Mouse (Mus musculus): ENCODE data around the gene Cpox. TPM values are rescaled to one million over a fixed set of nuclear protein-coding genes. Genes with fewer than 3 reads are reported as not detected.
A peak's percentile ranks its signal among the peaks of the same experiment; 100 is the strongest.

Gene Cpox
- polyA plus RNA-seq, 1 experiment from 2014 or later = 178 TPM

DNA sequence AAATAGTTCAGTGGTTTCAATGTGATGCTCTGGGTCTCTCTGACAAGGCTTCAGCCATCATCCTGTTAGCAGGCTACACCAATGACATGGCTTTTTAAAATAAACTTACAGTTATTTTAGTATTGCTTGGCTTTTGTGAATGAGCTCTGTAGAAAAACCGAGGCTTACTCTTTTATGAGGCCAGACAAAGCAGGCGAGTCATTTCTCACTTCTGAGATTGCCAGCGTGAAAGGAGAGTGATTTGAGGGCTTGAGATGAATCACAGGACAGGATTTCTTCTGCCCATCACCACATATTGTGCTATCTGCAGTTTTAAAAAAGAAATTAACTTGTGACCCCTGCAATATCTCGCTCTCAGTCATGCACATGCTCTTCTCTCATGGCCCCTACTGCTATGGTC lies 44.9 kb downstream of the Cpox start:
- no peak for TF ChIP-seq EP300 (IDR thresholded peaks at IDR 0.05; ENCODE audit: low read depth)
- no peak for TF ChIP-seq CTCF (IDR thresholded peaks at IDR 0.05; ENCODE audit: low read depth)
- WGBS (ENCODE audit: insufficient replicate concordance) = 68% methylated on average over 4 of the region's 4 CpGs
- H3K4me2 ChIP-seq (ENCODE audit: low read depth, low read length) = no peak overlapping the region
- ATAC-seq (no peak), DNase-seq (no peak)
- H3K27ac ChIP-seq (ENCODE audit: low read depth) = no peak overlapping the region
- no peaks in the 10 kb centered on the region for H3K4me1 ChIP-seq (ENCODE audit: insufficient read depth)
- no peaks in the 10 kb centered on the region for H3K36me3 ChIP-seq (replicated peaks; ENCODE audit: insufficient read depth, low read length)
- no peaks in the 10 kb centered on the region for H3K9me3 ChIP-seq (ENCODE audit: low read length)
- H3K4me3 ChIP-seq (ENCODE audit: low read depth, low read length) = no peak overlapping the region
- H3K27me3 ChIP-seq (ENCODE audit: insufficient read depth, low read length) = no peaks in the 10 kb centered on the region
- no peak overlapping the region for H3K9ac ChIP-seq (replicated peaks)

DNA sequence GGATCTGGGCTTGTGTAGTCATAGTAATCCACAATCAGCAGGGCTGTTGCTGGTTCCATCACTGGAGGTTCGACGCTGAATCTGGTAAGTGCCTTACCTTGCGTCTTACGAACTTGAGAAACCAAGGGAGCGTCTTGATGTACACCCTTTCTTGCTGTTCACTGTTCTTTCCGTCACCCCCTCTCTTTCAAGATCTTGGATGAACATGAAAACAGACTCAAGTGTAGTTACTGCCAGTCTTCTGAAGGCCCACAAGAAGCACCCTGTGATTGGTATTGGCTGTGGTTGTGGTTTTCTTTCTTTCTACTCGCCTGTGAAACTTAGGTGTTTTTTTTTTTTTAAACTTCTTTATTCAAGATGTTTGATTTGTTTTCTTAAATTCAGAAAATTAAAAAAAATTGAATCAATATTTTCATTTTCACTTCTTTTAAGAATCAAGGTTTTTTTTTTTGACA lies 48.6 kb downstream of the Cpox start, which contains the start of gene Gpr15:
Gene Gpr15 (minus strand): TSS at position 405 of the 455 bp plus-strand sequence.
- WGBS (ENCODE audit: insufficient replicate concordance) = 89% methylated on average over 7 of the region's 7 CpGs

DNA sequence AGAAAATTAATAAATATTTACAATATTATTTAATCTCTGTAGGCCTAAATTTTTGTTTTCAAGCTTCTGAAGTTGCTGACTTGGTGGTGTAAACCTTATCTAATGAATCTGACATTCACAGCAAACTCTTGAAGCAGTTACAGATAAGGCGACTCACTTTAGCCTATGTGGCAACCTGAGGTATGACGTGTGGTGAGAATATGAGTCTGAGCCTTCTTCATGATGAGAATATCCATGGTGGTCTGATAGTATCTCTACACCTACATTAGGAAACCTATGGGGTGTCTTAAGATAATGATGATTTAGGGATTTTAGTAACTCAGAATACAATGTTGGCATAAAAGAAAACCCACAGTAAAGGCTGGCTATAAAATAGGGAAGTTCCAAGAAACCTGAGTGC lies 52.2 kb downstream of the Cpox start:
- no peak overlapping the region for H3K27ac ChIP-seq (ENCODE audit: low read depth)
- TF ChIP-seq CTCF (IDR thresholded peaks at IDR 0.05; ENCODE audit: low read depth) = no peak
- TF ChIP-seq EP300 (IDR thresholded peaks at IDR 0.05; ENCODE audit: low read depth) = no peak
- DNase-seq = no peak
- no peak overlapping the region for H3K9ac ChIP-seq (replicated peaks)
- no peak for ATAC-seq
- H3K36me3 ChIP-seq (replicated peaks; ENCODE audit: insufficient read depth, low read length) = no peaks in the 10 kb centered on the region
- WGBS (ENCODE audit: insufficient replicate concordance) = 51% methylated on average over 2 of the region's 2 CpGs
- no peak overlapping the region for H3K4me3 ChIP-seq (ENCODE audit: low read depth, low read length)
- no peak overlapping the region for H3K4me2 ChIP-seq (ENCODE audit: low read depth, low read length)
- no peaks in the 10 kb centered on the region for H3K27me3 ChIP-seq (ENCODE audit: insufficient read depth, low read length)
- H3K4me1 ChIP-seq (ENCODE audit: insufficient read depth) = no peaks in the 10 kb centered on the region
- no peaks in the 10 kb centered on the region for H3K9me3 ChIP-seq (ENCODE audit: low read length)

More for the DNA sequence above, 48.6 kb downstream of the Cpox start, which contains the start of gene Gpr15:
- no peaks in the 10 kb centered on the region for H3K27me3 ChIP-seq (ENCODE audit: insufficient read depth, low read length)
- H3K36me3 ChIP-seq (replicated peaks; ENCODE audit: insufficient read depth, low read length) = no peaks in the 10 kb centered on the region
- H3K9ac ChIP-seq (replicated peaks) = no peak within 1 kb of the TSS
- no peaks in the 10 kb centered on the region for H3K4me1 ChIP-seq (ENCODE audit: insufficient read depth)
- H3K4me2 ChIP-seq (ENCODE audit: low read depth, low read length) = no peak within 1 kb of the TSS
- no peak for TF ChIP-seq EP300 (IDR thresholded peaks at IDR 0.05; ENCODE audit: low read depth)
- no peak for TF ChIP-seq CTCF (IDR thresholded peaks at IDR 0.05; ENCODE audit: low read depth)
- H3K4me3 ChIP-seq (ENCODE audit: low read depth, low read length) = no peak within 1 kb of the TSS
- DNase-seq = no peak
- H3K9me3 ChIP-seq (ENCODE audit: low read length) = no peaks in the 10 kb centered on the region
- ATAC-seq = no peak
- H3K27ac ChIP-seq (ENCODE audit: low read depth) = no peak within 1 kb of the TSS

GRCm38 (mm10) chr16:58726680-58727476 lies 56.8 kb downstream of the Cpox start:
- no peak for ATAC-seq
- peak overlapping the region; percentile 88; the same call in 1 of the 2 replicates for H3K4me3 ChIP-seq (ENCODE audit: low read depth, low read length)
- 0 out of 2 replicates have a peak, but pooled peaks cover 4% of the 10 kb centered on the region for H3K4me1 ChIP-seq (ENCODE audit: insufficient read depth)
- H3K9me3 ChIP-seq (ENCODE audit: low read length) = no peaks in the 10 kb centered on the region
- 67% methylated on average over 11 of the region's 11 CpGs for WGBS (ENCODE audit: insufficient replicate concordance)
- H3K27ac ChIP-seq (ENCODE audit: low read depth) = no peak overlapping the region
- H3K9ac ChIP-seq (replicated peaks) = no peak overlapping the region
- DNase-seq = no peak
- TF ChIP-seq CTCF (IDR thresholded peaks at IDR 0.05; ENCODE audit: low read depth) (no peak), EP300 (IDR thresholded peaks at IDR 0.05; ENCODE audit: low read depth) (no peak)
- no peaks in the 10 kb centered on the region for H3K27me3 ChIP-seq (ENCODE audit: insufficient read depth, low read length)
- H3K4me2 ChIP-seq (ENCODE audit: low read depth, low read length) = peak overlapping the region; percentile 94
- peaks cover 14% of the 10 kb centered on the region for H3K36me3 ChIP-seq (replicated peaks; ENCODE audit: insufficient read depth, low read length)

GRCm38 (mm10) chr16:58727477-58728131 lies 57.5 kb downstream of the Cpox start, which contains the start of gene Cldnd1:
TSS of gene Cldnd1 (plus strand) at chr16:58727910.
- DNase-seq = peak; percentile 95
- peak within 1 kb of the TSS; percentile 88 for H3K4me3 ChIP-seq (ENCODE audit: low read depth, low read length)
- H3K27me3 ChIP-seq (ENCODE audit: insufficient read depth, low read length) = no peaks in the 10 kb centered on the region
- peaks cover 20% of the 10 kb centered on the region for H3K36me3 ChIP-seq (replicated peaks; ENCODE audit: insufficient read depth, low read length)
- WGBS (ENCODE audit: insufficient replicate concordance) = 3% methylated on average over 25 of the region's 35 CpGs
- H3K9me3 ChIP-seq (ENCODE audit: low read length) = no peaks in the 10 kb centered on the region
- ATAC-seq = peak; percentile 100
- no peak for TF ChIP-seq CTCF (IDR thresholded peaks at IDR 0.05; ENCODE audit: low read depth)
- TF ChIP-seq EP300 (IDR thresholded peaks at IDR 0.05; ENCODE audit: low read depth) = no peak
- peak within 1 kb of the TSS; percentile 82 for H3K9ac ChIP-seq (replicated peaks)
- H3K27ac ChIP-seq (ENCODE audit: low read depth) = peak within 1 kb of the TSS; percentile 66
- 0 out of 2 replicates have a peak, but pooled peaks cover 4% of the 10 kb centered on the region for H3K4me1 ChIP-seq (ENCODE audit: insufficient read depth)
- peak within 1 kb of the TSS; percentile 94 for H3K4me2 ChIP-seq (ENCODE audit: low read depth, low read length)

DNA sequence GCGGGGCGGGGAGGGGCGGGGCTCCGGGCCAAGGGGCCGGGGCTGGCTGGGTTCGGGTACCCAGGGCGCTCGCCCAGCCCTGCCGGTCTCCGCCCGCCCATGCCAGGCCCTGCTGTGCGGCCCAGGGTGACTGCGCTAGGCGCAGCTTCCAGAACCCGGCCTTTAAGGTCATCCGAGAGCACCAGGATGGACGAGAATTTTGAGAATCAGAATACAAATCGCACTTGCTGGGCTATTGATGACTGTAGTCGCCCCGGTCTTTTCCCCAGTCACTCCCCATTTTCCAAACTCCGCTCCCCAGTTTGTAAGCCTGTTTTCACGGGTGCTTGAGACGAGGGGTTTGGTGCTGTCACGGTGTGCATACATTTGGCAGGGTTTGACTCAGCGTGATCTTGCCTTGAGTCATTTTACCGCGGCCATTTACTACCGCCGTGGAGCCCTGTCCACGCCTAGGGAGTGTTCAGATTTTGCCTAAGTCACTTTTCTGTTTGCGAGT lies 58.1 kb downstream of the Cpox start:
- Histone ChIP-seq H3K4me1 (ENCODE audit: insufficient read depth) (0 out of 2 replicates have a peak, but pooled peaks cover 4% of the 10 kb centered on the region), H3K27me3 (ENCODE audit: insufficient read depth, low read length) (no peaks in the 10 kb centered on the region), H3K4me3 (ENCODE audit: low read depth, low read length) (peak overlapping the region; percentile 88), H3K4me2 (ENCODE audit: low read depth, low read length) (peak overlapping the region; percentile 94), H3K27ac (ENCODE audit: low read depth) (peak overlapping the region; percentile 66), H3K9me3 (ENCODE audit: low read length) (no peaks in the 10 kb centered on the region), H3K9ac (replicated peaks) (peak overlapping the region; percentile 82), H3K36me3 (replicated peaks; ENCODE audit: insufficient read depth, low read length) (peaks cover 22% of the 10 kb centered on the region)
- ATAC-seq = peak; percentile 79
- DNase-seq = no peak
- TF ChIP-seq EP300 (IDR thresholded peaks at IDR 0.05; ENCODE audit: low read depth) = no peak
- no peak for TF ChIP-seq CTCF (IDR thresholded peaks at IDR 0.05; ENCODE audit: low read depth)
- WGBS (ENCODE audit: insufficient replicate concordance) = under 1% methylated on average over 23 of the region's 31 CpGs
